Mouse (Mus musculus): ENCODE measurements around the gene Farsb. TPM values are rescaled to one million over a fixed set of nuclear protein-coding genes. Genes with fewer than 3 reads are reported as not detected.

Farsb gene
- polyA plus RNA-seq, 1 experiment from 2014 or later, result 142 TPM

GRCm38 (mm10) chr1:78414421-78414820 lies 74.3 kb downstream of the Farsb start:
- H3K4me2 ChIP-seq, result no peak overlapping the region
- no peaks in the 10 kb centered on the region for H3K9me3 ChIP-seq
- no peak overlapping the region for H3K9ac ChIP-seq
- no peak overlapping the region for H3K27ac ChIP-seq
- H3K4me1 ChIP-seq, result peaks cover 15% of the 10 kb centered on the region
- no peak for ATAC-seq (ENCODE audit: insufficient number of reproducible peaks, insufficient read depth, low FRiP score, low TSS enrichment, low read depth)
- no peak overlapping the region for H3K4me3 ChIP-seq
- no peaks in the 10 kb centered on the region for H3K27me3 ChIP-seq
- H3K36me3 ChIP-seq, result peaks cover 9% of the 10 kb centered on the region; the same call in 1 of the 2 replicates
- 83% methylated on average over 5 of the region's 5 CpGs for WGBS

GRCm38 (mm10) chr1:78412668-78413067 lies 76.0 kb downstream of the Farsb start:
- no peaks in the 10 kb centered on the region for H3K9me3 ChIP-seq
- WGBS, result 31% methylated on average over 7 of the region's 7 CpGs
- no peak overlapping the region for H3K27ac ChIP-seq
- 0 out of 2 replicates have a peak, but pooled peaks cover 5% of the 10 kb centered on the region for H3K36me3 ChIP-seq
- ATAC-seq (ENCODE audit: insufficient number of reproducible peaks, insufficient read depth, low FRiP score, low TSS enrichment, low read depth), result no peak
- no peak overlapping the region for H3K4me2 ChIP-seq
- peaks cover 13% of the 10 kb centered on the region for H3K4me1 ChIP-seq
- H3K27me3 ChIP-seq, result no peaks in the 10 kb centered on the region
- no peak overlapping the region for H3K4me3 ChIP-seq
- H3K9ac ChIP-seq, result no peak overlapping the region

GRCm38 (mm10) chr1:78409396-78409795 lies 79.3 kb downstream of the Farsb start:
- Histone ChIP-seq H3K4me1 (peaks cover 13% of the 10 kb centered on the region), H3K27me3 (no peaks in the 10 kb centered on the region), H3K9ac (no peak overlapping the region), H3K27ac (no peak overlapping the region), H3K9me3 (no peaks in the 10 kb centered on the region), H3K36me3 (no peaks in the 10 kb centered on the region), H3K4me3 (no peak overlapping the region), H3K4me2 (no peak overlapping the region)
- WGBS, result 84% methylated on average over 2 of the region's 2 CpGs
- no peak for ATAC-seq (ENCODE audit: insufficient number of reproducible peaks, insufficient read depth, low FRiP score, low TSS enrichment, low read depth)

DNA sequence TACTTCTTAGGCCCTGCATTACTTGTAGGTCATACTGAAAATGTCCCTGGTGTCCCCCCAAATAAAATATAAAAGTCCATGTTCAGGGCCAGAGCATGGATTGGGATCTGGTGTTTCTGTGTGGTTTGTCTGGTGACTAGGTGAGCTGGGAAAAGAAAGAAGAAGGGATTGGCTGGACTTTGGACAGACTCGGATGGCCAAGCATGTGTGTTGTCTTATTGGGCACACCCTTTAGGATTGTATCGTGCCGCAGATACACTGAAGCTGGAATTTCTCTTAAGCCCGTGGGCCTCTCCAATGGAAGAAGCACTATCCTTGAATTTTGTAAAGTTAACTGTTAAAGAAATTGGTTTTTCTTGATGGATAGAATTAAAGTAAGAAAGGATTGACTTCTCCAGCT lies 87.3 kb downstream of the Farsb start:
- Histone ChIP-seq H3K9me3 (no peaks in the 10 kb centered on the region), H3K27ac (no peak overlapping the region), H3K36me3 (no peaks in the 10 kb centered on the region), H3K9ac (no peak overlapping the region), H3K4me2 (no peak overlapping the region), H3K27me3 (no peaks in the 10 kb centered on the region), H3K4me1 (peaks cover 17% of the 10 kb centered on the region), H3K4me3 (no peak overlapping the region)
- WGBS, result 95% methylated on average over 4 of the region's 4 CpGs
- no peak for ATAC-seq (ENCODE audit: insufficient number of reproducible peaks, insufficient read depth, low FRiP score, low TSS enrichment, low read depth)

DNA sequence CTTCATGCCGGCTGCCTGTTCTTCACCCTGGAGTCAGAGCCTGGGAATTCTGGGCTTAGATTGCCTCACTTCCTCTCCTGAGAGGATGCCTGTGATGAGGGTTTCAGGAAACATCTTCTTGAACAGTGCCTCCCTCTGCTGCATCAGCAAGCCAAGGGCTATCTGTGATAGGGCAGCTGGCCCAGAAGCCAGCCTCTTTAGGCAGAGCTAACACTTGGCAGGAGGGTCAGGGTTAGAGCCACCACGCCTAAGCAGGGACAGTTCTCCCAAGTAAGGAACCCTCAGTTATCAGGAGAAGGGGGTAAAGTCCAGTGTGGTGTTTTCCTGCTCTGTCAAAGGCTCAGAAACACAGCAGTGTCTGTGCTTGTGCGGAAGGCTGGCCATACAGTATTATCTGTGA lies 88.9 kb downstream of the Farsb start:
- Histone ChIP-seq H3K9ac (no peak overlapping the region), H3K27me3 (no peaks in the 10 kb centered on the region), H3K36me3 (no peaks in the 10 kb centered on the region), H3K4me2 (no peak overlapping the region), H3K9me3 (no peaks in the 10 kb centered on the region), H3K27ac (no peak overlapping the region), H3K4me1 (peaks cover 33% of the 10 kb centered on the region), H3K4me3 (no peak overlapping the region)
- ATAC-seq (ENCODE audit: insufficient number of reproducible peaks, insufficient read depth, low FRiP score, low TSS enrichment, low read depth), result no peak
- 71% methylated on average over 3 of the region's 3 CpGs for WGBS

DNA sequence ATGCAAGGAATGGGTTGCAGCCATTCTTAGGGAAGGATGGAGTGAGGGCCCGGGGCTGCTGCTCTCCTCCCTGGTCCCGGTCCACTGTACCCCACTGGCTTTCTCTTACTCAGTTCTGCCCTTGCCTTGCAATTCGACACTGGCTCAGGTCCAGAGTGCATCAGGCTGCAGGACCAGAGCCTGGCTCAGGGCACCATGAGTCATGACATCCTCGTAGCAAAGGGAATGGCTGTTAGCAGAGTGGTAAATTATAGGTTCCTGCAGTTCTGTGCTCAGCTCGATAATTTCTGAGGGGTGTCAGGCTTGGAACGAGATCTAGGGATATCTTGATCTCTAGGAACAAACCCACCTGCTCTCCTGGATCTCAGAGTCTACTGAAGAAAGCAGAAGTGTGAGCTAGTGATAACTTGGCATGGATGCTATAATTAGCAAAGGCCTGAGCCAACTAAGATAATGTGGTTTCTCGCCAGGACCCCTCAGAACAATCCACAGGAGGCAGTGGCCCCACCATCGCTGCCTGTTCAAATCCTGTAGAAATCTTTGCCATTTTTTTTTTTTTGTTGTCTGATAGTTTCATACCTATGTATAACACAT lies 92.3 kb downstream of the Farsb start:
- Histone ChIP-seq H3K9ac (0 out of 2 replicates have a peak overlapping the region, but pooled peaks have one; percentile 21), H3K36me3 (no peaks in the 10 kb centered on the region), H3K4me2 (peak overlapping the region; percentile 11), H3K27me3 (no peaks in the 10 kb centered on the region), H3K27ac (peak overlapping the region; percentile 86), H3K4me1 (peaks cover 37% of the 10 kb centered on the region), H3K9me3 (no peaks in the 10 kb centered on the region), H3K4me3 (no peak overlapping the region)
- no peak; the same call in 1 of the 2 replicates for ATAC-seq (ENCODE audit: insufficient number of reproducible peaks, insufficient read depth, low FRiP score, low TSS enrichment, low read depth)
- WGBS, result 33% methylated on average over 8 of the region's 8 CpGs

DNA sequence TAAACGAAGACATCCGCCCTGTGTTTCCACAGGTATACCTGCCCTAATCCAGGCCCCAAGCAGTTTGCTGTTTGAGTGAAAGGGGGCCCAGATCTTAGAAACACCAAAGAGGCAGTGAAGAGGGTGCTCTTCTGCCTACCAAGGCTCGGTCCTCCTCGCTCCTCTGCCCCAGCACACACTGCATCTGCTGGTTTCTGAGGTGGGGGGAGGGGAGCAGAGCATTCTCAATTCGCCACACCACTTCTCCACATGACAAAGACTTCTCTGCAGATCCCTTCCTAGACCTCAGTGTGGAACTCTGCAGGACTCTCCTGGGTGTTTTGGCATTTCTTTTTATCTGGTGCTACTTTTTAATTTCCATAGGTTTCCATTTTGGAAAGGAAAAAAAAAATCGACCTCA lies 93.0 kb downstream of the Farsb start:
- H3K36me3 ChIP-seq, result no peaks in the 10 kb centered on the region
- 16% methylated on average over 6 of the region's 6 CpGs for WGBS
- no peak overlapping the region for H3K4me3 ChIP-seq
- 0 out of 2 replicates have a peak overlapping the region, but pooled peaks have one; percentile 21 for H3K9ac ChIP-seq
- H3K27me3 ChIP-seq, result no peaks in the 10 kb centered on the region
- H3K4me1 ChIP-seq, result peaks cover 39% of the 10 kb centered on the region
- H3K9me3 ChIP-seq, result no peaks in the 10 kb centered on the region
- peak overlapping the region; percentile 11; the same call in 1 of the 2 replicates for H3K4me2 ChIP-seq
- peak overlapping the region; percentile 86 for H3K27ac ChIP-seq
- ATAC-seq (ENCODE audit: insufficient number of reproducible peaks, insufficient read depth, low FRiP score, low TSS enrichment, low read depth), result peak; percentile 76; the same call in 1 of the 2 replicates

DNA sequence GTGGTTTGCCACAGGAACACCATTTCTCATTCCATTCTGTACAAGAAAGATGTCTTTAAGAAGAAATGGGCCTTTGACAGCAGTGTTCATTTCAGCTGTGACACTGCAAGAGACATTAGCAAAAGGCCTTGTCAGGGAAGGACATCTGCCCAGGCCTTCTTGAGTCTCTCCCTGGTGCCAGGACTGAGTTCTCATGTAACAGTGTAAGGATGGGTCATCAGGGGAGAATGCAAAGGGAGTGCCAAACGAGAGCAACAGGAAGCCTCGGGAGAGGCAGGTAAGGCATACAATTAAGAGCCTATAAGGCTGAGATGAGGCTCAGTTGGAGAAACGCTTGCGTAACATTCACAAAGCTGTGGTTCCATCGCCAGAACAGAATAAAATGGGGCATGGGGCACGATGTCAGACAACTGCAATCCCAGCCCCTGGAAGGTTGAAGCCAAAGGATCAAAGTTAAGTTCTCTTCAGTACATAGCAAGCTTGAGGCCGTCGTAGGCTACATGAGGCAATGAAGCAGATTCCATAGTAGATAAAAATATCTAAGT lies 93.4 kb downstream of the Farsb start:
- Histone ChIP-seq H3K4me3 (no peak overlapping the region), H3K27ac (peak overlapping the region; percentile 86), H3K9ac (no peak overlapping the region), H3K4me2 (no peak overlapping the region), H3K4me1 (peaks cover 39% of the 10 kb centered on the region), H3K27me3 (no peaks in the 10 kb centered on the region), H3K9me3 (no peaks in the 10 kb centered on the region), H3K36me3 (no peaks in the 10 kb centered on the region)
- 46% methylated on average over 8 of the region's 8 CpGs for WGBS
- 0 out of 2 replicates have a peak, but pooled peaks have one; percentile 3 for ATAC-seq (ENCODE audit: insufficient number of reproducible peaks, insufficient read depth, low FRiP score, low TSS enrichment, low read depth)

GRCm38 (mm10) chr1:78388848-78389247 lies 99.8 kb downstream of the Farsb start:
- ATAC-seq (ENCODE audit: insufficient number of reproducible peaks, insufficient read depth, low FRiP score, low TSS enrichment, low read depth), result no peak
- Histone ChIP-seq H3K27me3 (no peaks in the 10 kb centered on the region), H3K4me2 (no peak overlapping the region), H3K36me3 (no peaks in the 10 kb centered on the region), H3K4me1 (peaks cover 10% of the 10 kb centered on the region; the same call in 1 of the 2 replicates), H3K9ac (no peak overlapping the region), H3K4me3 (no peak overlapping the region), H3K27ac (no peak overlapping the region), H3K9me3 (no peaks in the 10 kb centered on the region)
- WGBS, result 29% methylated on average over 3 of the region's 3 CpGs

- 47% methylated on average over 4 of the region's 4 CpGs for WGBS
- Histone ChIP-seq H3K4me3 (no peak overlapping the region), H3K4me1 (peaks cover 10% of the 10 kb centered on the region; the same call in 1 of the 2 replicates), H3K9ac (no peak overlapping the region), H3K27me3 (no peaks in the 10 kb centered on the region), H3K4me2 (no peak overlapping the region), H3K27ac (no peak overlapping the region), H3K9me3 (no peaks in the 10 kb centered on the region), H3K36me3 (no peaks in the 10 kb centered on the region)
- no peak for ATAC-seq (ENCODE audit: insufficient number of reproducible peaks, insufficient read depth, low FRiP score, low TSS enrichment, low read depth)
Measured at GRCm38 (mm10) chr1:78387854-78388253, 100.8 kb downstream of the Farsb start.

GRCm38 (mm10) chr1:78380950-78381349 lies 107.7 kb downstream of the Farsb start:
- Histone ChIP-seq H3K27me3 (no peaks in the 10 kb centered on the region), H3K4me1 (no peaks in the 10 kb centered on the region), H3K9ac (no peak overlapping the region), H3K9me3 (no peaks in the 10 kb centered on the region), H3K36me3 (no peaks in the 10 kb centered on the region), H3K4me2 (no peak overlapping the region), H3K4me3 (no peak overlapping the region), H3K27ac (no peak overlapping the region)
- 88% methylated on average over 4 of the region's 4 CpGs for WGBS
- ATAC-seq (ENCODE audit: insufficient number of reproducible peaks, insufficient read depth, low FRiP score, low TSS enrichment, low read depth), result no peak

- no peak overlapping the region for H3K9ac ChIP-seq
- H3K4me2 ChIP-seq, result no peak overlapping the region
- peaks cover 6% of the 10 kb centered on the region; the same call in 1 of the 2 replicates for H3K9me3 ChIP-seq
- no peak overlapping the region for H3K27ac ChIP-seq
- no peaks in the 10 kb centered on the region for H3K27me3 ChIP-seq
- no peak for ATAC-seq (ENCODE audit: insufficient number of reproducible peaks, insufficient read depth, low FRiP score, low TSS enrichment, low read depth)
- H3K4me3 ChIP-seq, result no peak overlapping the region
- WGBS, result 90% methylated on average over 3 of the region's 3 CpGs
- peaks cover 15% of the 10 kb centered on the region for H3K4me1 ChIP-seq
- no peaks in the 10 kb centered on the region for H3K36me3 ChIP-seq
Measured at GRCm38 (mm10) chr1:78375058-78375457, 113.6 kb downstream of the Farsb start.

All from embryonic facial prominence, embryonic 13.5 days (tissue).